Mouse (Mus musculus): Measurements from ENCODE around the gene Rab34.
A peak's percentile ranks its signal among the peaks of the same experiment; 100 is the strongest.

Gene Rab34

DNA sequence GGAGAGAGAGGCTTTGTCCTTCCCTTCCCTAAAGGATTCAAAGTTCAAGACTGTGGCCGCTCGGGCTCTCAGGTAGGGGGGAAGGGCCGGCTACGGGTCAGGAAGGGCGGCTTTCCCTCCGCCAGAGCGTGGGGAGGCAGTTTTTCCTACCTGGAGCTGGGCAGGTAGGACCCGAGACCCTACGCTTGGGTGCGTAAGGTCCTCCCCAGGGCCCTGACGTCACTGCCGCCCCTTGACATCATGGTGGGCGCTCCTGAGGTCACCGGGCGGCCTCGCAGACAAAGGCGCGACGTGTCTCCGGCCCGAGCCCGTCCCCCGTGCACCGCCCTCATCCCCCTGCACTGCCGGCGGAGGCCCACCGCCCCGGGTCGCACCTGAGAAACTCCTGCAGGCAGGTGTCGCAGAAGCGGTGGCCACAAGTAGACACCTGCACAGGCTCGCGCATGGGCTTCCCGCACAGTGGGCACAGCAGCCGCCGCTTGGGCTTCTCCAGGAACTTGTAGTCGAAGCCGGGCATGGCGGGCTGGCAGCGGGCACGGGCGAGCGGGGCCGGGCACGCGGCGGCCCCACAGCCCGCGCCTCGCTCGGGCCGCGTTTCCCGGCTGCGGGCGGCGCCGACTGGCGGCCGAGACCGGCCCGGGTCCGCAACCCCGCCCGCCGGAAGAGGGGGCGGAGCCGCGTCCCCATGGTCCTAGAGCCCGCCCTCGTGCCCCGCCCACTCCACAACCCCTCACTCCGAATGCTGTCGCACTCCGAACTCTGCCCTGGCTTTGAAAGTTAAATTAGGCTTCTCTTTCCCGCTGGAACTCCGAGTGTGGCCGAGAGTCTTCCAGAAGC lies 23.1 kb upstream of the Rab34 start, which contains the start of gene Traf4:
Gene Traf4, minus strand, starts transcription at position 666 of the 837 bp plus-strand sequence.
- DNase-seq (ENCODE audit: low spot score), result no peak

GRCm38 (mm10) chr11:78165761-78166109 lies 22.5 kb upstream of the Rab34 start:
- DNase-seq (ENCODE audit: low spot score), result no peak

GRCm38 (mm10) chr11:78166161-78166560 lies 22.1 kb upstream of the Rab34 start:
- DNase-seq (ENCODE audit: low spot score), result no peak

DNA sequence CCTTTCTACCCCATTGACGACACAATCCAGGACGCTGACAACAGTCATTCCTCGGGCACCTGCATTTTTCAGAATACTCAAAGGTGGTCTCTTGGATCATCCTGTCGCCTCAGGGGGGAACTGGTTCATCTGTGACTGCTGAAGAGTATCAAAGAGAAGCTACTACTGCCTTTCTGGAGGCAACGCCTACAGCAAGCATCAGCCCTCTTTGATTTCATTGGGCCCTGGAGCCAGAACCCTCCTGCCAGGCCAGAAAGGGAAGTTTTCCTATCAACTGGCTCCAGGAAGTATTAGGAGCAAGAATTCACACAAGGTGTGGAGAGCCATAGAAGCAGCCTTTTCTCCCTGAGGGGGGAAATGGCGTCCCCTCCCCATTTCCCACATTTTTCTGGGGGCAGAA lies 21.6 kb upstream of the Rab34 start:
- no peak for DNase-seq (ENCODE audit: low spot score)

- DNase-seq (ENCODE audit: low spot score), result no peak
Observed at GRCm38 (mm10) chr11:78167257-78167959, 20.8 kb upstream of the Rab34 start.

GRCm38 (mm10) chr11:78168541-78169468 lies 19.4 kb upstream of the Rab34 start:
- DNase-seq (ENCODE audit: low spot score), result no peak

- no peak for DNase-seq (ENCODE audit: low spot score)
Observed at GRCm38 (mm10) chr11:78170306-78170705, 17.9 kb upstream of the Rab34 start.

DNA sequence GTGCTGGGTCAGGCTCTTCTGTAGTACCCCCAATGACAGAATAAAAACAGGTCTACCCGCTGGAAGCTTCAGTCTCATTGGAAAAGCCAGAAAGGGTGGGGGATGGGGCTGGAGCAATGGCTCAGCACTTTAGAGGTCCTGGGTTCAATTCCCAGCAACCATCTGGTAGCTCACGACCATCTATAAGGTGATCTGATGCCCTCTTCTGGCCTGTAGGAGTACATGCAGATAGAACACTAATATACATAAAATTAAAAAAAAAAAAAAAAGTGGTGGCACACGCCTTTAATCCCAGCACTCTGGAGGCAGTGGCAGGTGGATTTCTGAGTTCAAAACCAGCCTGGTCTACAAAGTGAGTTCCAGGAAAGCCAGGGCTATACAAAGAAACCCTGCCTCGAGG lies 16.9 kb upstream of the Rab34 start:
- no peak for DNase-seq (ENCODE audit: low spot score)

DNA sequence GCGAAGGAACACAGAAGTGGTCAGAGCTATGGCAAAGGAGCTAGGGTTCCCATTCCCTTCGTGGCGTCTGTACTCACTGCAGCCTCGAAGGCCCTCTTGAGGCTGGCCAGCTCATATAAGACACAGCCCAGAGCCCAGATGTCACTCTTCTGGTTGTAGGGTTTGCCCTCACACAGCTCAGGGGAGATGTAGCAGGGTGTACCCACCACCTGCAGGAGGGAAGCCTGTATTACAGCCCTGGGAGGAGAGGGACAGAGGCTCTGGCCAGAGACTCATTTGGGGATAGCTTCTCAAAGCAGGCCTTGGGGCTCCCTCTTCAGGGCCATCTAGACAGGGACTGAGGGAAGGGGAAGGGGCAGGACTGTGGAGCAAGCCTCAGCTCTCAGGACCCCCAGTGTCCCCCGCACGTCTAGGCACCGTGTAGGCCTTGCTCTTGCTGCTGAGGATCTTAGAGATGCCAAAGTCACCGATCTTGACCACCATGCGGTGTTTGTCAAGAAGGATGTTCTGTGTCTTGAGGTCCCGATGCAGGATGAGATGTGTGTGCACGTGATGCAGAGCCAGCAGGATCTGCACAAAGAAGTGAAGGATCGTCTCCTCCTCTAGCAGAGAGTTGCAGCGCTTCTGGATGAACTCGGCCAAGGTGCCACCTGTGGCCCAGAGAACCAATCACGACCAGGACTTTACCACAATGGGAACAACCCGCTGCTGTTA lies 16.0 kb upstream of the Rab34 start:
- DNase-seq (ENCODE audit: low spot score), result no peak

DNA sequence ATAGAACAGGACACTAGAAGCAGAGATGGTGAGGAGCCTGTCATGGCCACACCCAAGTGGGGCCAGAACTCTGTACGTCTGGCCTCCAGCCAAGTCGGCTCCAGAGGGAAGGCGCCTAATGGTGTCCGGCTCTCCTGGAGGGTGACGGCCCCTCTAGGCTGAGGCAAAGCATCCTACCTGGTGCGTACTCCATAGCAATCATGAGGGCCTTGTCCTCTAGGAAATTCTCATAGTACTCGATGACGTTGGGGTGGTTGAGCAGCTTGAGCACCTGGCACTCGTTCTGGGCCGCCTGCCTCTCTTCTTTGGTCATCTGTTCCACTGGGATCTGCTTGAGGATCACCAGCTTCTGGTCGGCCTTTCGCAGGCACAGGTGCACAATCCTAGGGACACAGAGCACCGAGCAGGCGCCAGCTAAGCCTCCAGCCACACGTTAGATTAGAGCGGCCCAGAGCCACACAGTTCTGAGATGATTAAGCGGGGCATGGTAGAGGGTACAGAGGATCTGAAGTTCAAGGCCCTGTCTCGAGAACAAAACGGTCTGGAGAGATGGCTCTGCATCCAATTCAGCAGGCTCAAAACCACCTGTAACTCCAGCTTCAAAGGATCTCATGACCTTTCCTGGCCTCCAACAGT lies 15.4 kb upstream of the Rab34 start:
- no peak for DNase-seq (ENCODE audit: low spot score)

GRCm38 (mm10) chr11:78174506-78174905 lies 13.7 kb upstream of the Rab34 start:
- no peak for DNase-seq (ENCODE audit: low spot score)

- no peak for DNase-seq (ENCODE audit: low spot score)
Observed at GRCm38 (mm10) chr11:78175771-78176401, 12.3 kb upstream of the Rab34 start.

- no peak for DNase-seq (ENCODE audit: low spot score)
Observed at GRCm38 (mm10) chr11:78176402-78176862, 11.8 kb upstream of the Rab34 start, which contains the start of the genes Nek8 and Tlcd1. Gene Nek8, minus strand, starts transcription at chr11:78176675. Gene Tlcd1, plus strand, starts transcription at chr11:78176711.

DNA sequence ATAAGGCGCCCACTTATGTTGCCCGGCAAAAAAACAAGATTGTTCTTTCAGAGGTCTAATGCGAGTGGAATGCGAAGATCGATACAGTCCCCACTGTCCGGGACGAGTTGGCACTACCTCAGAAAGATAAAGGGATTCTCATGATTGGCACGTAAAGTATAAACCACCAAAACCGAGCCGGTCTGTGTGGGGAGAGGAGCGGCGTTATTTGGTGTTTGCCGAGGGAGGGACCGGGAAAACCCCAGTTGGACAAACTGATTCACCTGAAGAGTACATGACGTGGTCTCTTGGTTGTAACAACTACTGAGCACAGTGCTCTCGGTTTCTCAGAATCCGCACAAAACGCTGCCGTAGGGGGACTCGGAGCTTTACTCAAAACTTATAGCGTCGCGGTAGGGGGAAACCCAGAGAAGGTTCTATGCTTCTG lies 11.3 kb upstream of the Rab34 start:
- DNase-seq (ENCODE audit: low spot score), result no peak

GRCm38 (mm10) chr11:78177437-78177836 lies 10.8 kb upstream of the Rab34 start:
- DNase-seq (ENCODE audit: low spot score), result no peak

GRCm38 (mm10) chr11:78177903-78178858 lies 10.0 kb upstream of the Rab34 start:
- peak; percentile 91 for DNase-seq (ENCODE audit: low spot score)

- no peak for DNase-seq (ENCODE audit: low spot score)
Observed at GRCm38 (mm10) chr11:78178859-78179437, 9.3 kb upstream of the Rab34 start.

DNA sequence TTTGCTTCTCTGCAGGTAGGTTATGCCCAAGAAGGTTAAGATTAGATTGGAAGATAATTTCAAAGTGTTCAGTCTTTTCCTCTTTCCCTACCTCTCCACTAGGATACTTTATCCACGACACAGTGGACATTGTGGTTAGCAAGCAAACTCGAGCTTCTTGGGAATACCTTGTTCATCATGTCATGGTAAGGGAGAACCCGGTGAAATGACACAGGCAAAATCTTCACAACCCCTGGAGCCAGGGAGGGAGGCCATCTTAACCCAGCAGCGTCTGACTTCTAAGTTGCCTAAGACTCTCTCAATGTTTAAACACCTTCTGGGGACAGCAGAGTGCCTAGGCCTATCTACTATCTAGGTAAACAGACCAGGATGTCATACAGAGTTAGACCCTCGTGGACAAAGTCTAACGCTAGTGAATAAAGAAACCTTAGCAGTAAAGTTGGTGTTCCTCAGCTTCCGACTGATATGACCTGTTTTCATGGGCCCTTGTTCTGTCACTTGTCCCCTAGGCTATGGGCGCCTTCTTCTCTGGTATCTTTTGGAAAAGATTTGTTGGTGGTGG lies 8.7 kb upstream of the Rab34 start:
- no peak for DNase-seq (ENCODE audit: low spot score)

Measured in layer of hippocampus, adult 9-10 months (tissue).